Mouse (Mus musculus): ENCODE data around the gene Gja5. TPM values are rescaled to one million over a fixed set of nuclear protein-coding genes. Genes with fewer than 3 reads are reported as not detected.
A peak's percentile ranks its signal among the peaks of the same experiment; 100 is the strongest.

Gene Gja5
- total RNA-seq, 2 experiments from 2014 or later = 2.8 to 6.2 TPM

GRCm38 (mm10) chr3:96936241-96936640, 31.7 kb downstream of the Gja5 start:
- no peak for DNase-seq

- no peak for DNase-seq
Measured at GRCm38 (mm10) chr3:96937606-96938005, 33.1 kb downstream of the Gja5 start.

GRCm38 (mm10) chr3:96938738-96939137, 34.2 kb downstream of the Gja5 start:
- peak; percentile 52 for DNase-seq

DNA sequence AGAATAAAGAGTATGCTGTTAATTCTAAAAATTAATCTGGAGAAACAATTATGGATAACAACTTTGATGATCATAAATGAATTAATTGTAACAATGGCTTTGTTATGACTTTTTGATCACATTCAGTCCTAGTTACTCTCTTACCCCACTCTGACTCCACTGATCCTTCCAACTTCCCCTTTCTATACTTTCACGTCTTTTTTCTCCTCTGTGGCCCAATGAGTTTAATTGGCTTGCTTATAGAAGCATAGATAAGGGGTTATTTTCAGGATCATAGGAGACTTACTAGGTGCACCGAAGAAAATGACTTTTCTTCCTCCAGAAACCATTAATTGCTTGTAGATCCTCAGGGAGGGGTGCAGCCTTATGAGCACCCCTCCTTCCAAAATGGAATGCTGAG, 38.2 kb downstream of the Gja5 start:
- DNase-seq = no peak

- no peak for DNase-seq
Measured at GRCm38 (mm10) chr3:96953489-96954233, 49.2 kb downstream of the Gja5 start.

DNA sequence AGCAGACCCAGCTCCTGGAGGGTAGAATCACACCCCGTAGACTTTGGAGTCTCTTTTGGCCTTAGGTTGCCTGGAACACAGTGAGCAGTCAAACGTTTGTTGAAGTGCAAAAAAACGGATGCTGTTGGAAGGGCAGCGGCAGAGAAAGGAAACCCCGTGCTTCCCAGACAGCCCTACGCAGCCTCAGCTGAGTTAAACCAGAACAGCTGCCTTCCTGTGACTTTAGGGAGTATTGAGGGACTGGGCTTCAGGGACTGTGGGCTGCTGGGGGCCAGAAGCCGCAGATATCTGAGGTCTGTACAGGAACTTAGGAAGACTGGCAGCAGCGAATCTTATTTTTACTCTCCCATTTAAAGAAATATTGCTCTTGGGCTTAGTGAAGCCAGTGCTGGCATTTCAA, 56.1 kb downstream of the Gja5 start:
- DNase-seq = no peak

DNA sequence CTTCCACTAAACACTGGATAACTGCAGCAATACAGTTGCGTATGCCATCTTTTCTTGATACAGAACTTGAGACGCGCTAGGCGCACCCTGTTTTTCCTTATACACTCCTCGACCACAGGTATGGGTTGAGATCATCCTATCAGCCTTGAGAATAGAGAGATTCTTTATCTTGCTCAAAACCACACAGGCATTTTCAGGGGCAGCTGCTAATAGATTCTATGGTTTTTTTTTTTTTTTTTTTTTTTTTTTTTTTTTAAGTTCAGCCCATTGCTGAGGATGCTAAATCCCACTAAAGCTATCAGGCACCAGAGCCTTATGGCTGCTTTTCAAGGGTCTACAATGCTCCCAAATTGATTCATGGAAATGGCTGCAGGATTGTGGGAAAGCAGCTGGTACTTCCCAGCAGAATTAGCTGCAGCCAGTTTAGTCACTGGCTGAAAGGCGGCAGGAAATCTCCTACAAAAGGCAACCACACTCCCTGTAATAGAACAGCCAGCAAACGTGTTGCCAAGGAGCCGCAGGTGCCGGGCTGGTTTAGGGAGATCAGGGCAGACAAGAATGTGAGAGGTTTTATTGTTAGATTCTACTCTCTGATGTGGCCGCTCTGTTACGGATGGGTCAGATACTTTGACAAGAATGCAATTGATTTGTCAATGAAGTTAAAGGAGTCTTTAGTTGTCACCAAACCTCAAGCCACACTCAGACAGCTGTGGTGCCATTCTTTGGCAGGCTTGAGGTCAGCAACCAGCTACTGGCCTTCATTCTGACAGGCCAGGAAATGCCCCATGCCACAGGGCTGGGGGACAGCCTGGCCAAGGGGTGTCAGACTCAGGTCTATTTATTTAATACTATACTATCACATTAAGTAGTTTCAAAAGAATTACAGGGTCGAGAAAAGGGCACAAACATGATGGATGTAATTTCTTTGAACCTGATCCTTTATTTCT, 58.9 kb downstream of the Gja5 start:
- DNase-seq = no peak

GRCm38 (mm10) chr3:96970986-96971385, 66.5 kb downstream of the Gja5 start:
- DNase-seq = no peak

GRCm38 (mm10) chr3:96974467-96974866, 70.0 kb downstream of the Gja5 start:
- no peak for DNase-seq

- DNase-seq = no peak
Measured at GRCm38 (mm10) chr3:96975628-96976027, 71.1 kb downstream of the Gja5 start.

DNA sequence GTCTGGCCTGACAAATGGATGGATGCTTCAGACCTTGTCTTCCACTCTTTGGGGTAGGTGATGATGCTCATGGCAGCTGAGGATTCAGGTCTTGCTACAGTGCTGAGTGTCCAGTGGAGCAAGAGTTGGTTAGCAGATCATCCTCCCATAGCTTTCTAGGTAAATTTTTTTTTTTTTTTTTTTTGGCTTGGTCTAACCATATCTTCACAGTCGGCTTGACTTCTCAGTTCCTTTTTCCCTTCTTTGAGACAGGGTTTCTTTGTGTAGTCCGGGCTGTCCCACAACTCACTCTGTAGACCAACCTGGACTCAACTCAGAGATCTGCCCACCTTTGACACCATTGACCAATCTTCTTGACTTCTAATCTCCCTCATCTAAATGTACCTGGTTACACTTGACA, 73.0 kb downstream of the Gja5 start:
- DNase-seq = no peak

- DNase-seq = no peak
Measured at GRCm38 (mm10) chr3:96978469-96978868, 74.0 kb downstream of the Gja5 start.

- no peak for DNase-seq
Measured at GRCm38 (mm10) chr3:96979020-96979419, 74.5 kb downstream of the Gja5 start.

- no peak for DNase-seq
Measured at GRCm38 (mm10) chr3:96981833-96982232, 77.3 kb downstream of the Gja5 start.

GRCm38 (mm10) chr3:96982666-96983065, 78.2 kb downstream of the Gja5 start:
- no peak for DNase-seq

GRCm38 (mm10) chr3:96992526-96992925, 88.0 kb downstream of the Gja5 start:
- no peak for DNase-seq

GRCm38 (mm10) chr3:96997770-96998169, 93.3 kb downstream of the Gja5 start:
- no peak for DNase-seq

- DNase-seq = no peak
Measured at GRCm38 (mm10) chr3:97003111-97003510, 98.6 kb downstream of the Gja5 start.

GRCm38 (mm10) chr3:97004509-97004908, 100.0 kb downstream of the Gja5 start:
- no peak for DNase-seq

GRCm38 (mm10) chr3:97007010-97007448, 102.5 kb downstream of the Gja5 start:
- DNase-seq = no peak

- peak; percentile 45 for DNase-seq
Measured at GRCm38 (mm10) chr3:97025226-97025625, 120.7 kb downstream of the Gja5 start.

- no peak for DNase-seq
Measured at GRCm38 (mm10) chr3:97032053-97032496, 127.6 kb downstream of the Gja5 start.

- no peak for DNase-seq
Measured at GRCm38 (mm10) chr3:97035558-97035957, 131.1 kb downstream of the Gja5 start.
